ENCODE assay signal across 8 mouse cellular contexts in the genomic region with DNA sequence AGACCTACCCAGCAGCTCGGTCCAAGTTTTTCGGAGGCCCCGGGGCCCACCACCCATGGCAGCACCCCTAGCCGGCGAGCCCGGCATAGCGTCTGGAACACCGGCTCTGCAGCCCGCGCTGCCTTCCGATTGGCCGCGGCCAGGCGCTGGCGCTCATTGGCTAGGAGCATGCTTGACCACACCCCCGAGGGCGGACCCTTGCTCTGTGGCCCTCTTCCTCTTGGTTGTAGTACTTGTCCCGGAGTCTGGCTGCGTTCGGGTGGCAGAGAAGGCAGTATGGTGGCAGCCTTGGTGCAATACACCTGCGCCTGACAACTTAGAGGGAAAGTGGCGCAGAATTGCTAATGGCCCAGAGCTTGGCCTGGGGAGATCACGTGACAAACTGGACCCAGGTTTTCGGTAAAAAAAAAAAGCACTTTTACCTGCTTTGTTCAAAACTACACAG. TPM values are rescaled to one million over a fixed set of nuclear protein-coding genes. Genes with fewer than 3 reads are reported as not detected.
A peak's percentile ranks its signal among the peaks of the same experiment; 100 is the strongest.
DNase-seq lines count a peak whose midpoint lies in the region; ATAC-seq and TF ChIP-seq lines count a peak whose summit lies in the region.

Gene Fanca (minus strand): TSS at position 110 of the 445 bp plus-strand sequence.

- peak within 1 kb of the TSS; percentile 69 for H3K9ac ChIP-seq in heart, embryonic 15.5 days
- peak within 1 kb of the TSS; percentile 79 for H3K9ac ChIP-seq in liver, embryonic 14.5 days (replicated peaks)
- peak within 1 kb of the TSS; percentile 67 for H3K9ac ChIP-seq in neural tube, embryonic 11.5 days (ENCODE audit: low read length)
- H3K9ac ChIP-seq in stomach, postnatal 0 days (ENCODE audit: low read length): peak within 1 kb of the TSS; percentile 60

- H3K27ac ChIP-seq in forebrain, embryonic 10.5 days: peak within 1 kb of the TSS; percentile 91
- peak within 1 kb of the TSS; percentile 13; the same call in 1 of the 2 replicates for H3K27ac ChIP-seq in heart, embryonic 15.5 days
- H3K27ac ChIP-seq in liver, embryonic 14.5 days: peak within 1 kb of the TSS; percentile 39
- H3K27ac ChIP-seq in neural tube, embryonic 11.5 days (ENCODE audit: low read depth, low read length): no peak within 1 kb of the TSS
- no peak within 1 kb of the TSS for H3K27ac ChIP-seq in stomach, postnatal 0 days (replicated peaks)

- no peak for TF ChIP-seq EP300 in liver, embryonic 14.5 days (IDR thresholded peaks at IDR 0.05; ENCODE audit: low read depth)
- TF ChIP-seq EP300 in stomach, postnatal 0 days (optimal IDR thresholded peaks at IDR 0.05): no peak

- 1% methylated on average over 24 of the region's 24 CpGs for WGBS in forebrain, embryonic 10.5 days
- WGBS in heart, embryonic 15.5 days: 0% methylated on average over 24 of the region's 24 CpGs
- WGBS in liver, embryonic 14.5 days (ENCODE audit: insufficient replicate concordance): under 1% methylated on average over 24 of the region's 24 CpGs
- WGBS in neural tube, embryonic 11.5 days: under 1% methylated on average over 24 of the region's 24 CpGs
- WGBS in stomach, postnatal 0 days: under 1% methylated on average over 24 of the region's 24 CpGs

- H3K4me2 ChIP-seq in heart, embryonic 15.5 days: peak within 1 kb of the TSS; percentile 88
- peak within 1 kb of the TSS; percentile 92 for H3K4me2 ChIP-seq in liver, embryonic 14.5 days (ENCODE audit: low read depth)
- H3K4me2 ChIP-seq in neural tube, embryonic 11.5 days (ENCODE audit: low read depth): peak within 1 kb of the TSS; percentile 80
- H3K4me2 ChIP-seq in stomach, postnatal 0 days (replicated peaks; ENCODE audit: low read depth): peak within 1 kb of the TSS; percentile 92

- H3K4me1 ChIP-seq in forebrain, embryonic 10.5 days: peaks cover 22% of the 10 kb centered on the region
- peaks cover 19% of the 10 kb centered on the region for H3K4me1 ChIP-seq in heart, embryonic 15.5 days (replicated peaks)
- H3K4me1 ChIP-seq in liver, embryonic 14.5 days (replicated peaks; ENCODE audit: control insufficient read depth in 2 of 2, insufficient read depth in 2 of 2, low read length in 1 of 2): peaks cover 9 to 15% of the 10 kb centered on the region in 2 experiments
- peaks cover 13% of the 10 kb centered on the region for H3K4me1 ChIP-seq in neural tube, embryonic 11.5 days (ENCODE audit: control insufficient read depth, insufficient read depth, low read length)
- 0 out of 2 replicates have a peak, but pooled peaks cover 3% of the 10 kb centered on the region for H3K4me1 ChIP-seq in stomach, postnatal 0 days (replicated peaks; ENCODE audit: control insufficient read depth, insufficient read depth)

- DNase-seq in CD8-positive naive resting alpha-beta T cell, adult 2 months (ENCODE audit: low read depth in 2 of 2, low spot score in 2 of 2): peak; percentile 83 to 89
- DNase-seq in c-Kit-positive CD71-negative TER-119-negative erythroid progenitor cells, embryonic 14.5 days (ENCODE audit: low read depth): peak; percentile 95
- DNase-seq in forebrain, embryonic 10.5 days (ENCODE audit: extremely low spot score, low spot score): peak; percentile 97
- DNase-seq in kidney, postnatal 25 days: peak; percentile 98
- DNase-seq in liver, embryonic 14.5 days (ENCODE audit: low read depth in 3 of 3, low spot score in 3 of 3): peak; percentile 90 to 93 (median 92)
- DNase-seq in neural tube, embryonic 11.5 days (ENCODE audit: low spot score): peak; percentile 95
- DNase-seq in stomach, postnatal 0 days (ENCODE audit: low spot score): peak; percentile 98

- TF ChIP-seq CTCF in liver, embryonic 14.5 days (IDR thresholded peaks at IDR 0.05; ENCODE audit: low read depth): peak; percentile 65
- peak; percentile 47 for TF ChIP-seq CTCF in stomach, postnatal 0 days (IDR thresholded peaks at IDR 0.05; ENCODE audit: low read depth)

- H3K9me3 ChIP-seq in forebrain, embryonic 10.5 days: no peaks in the 10 kb centered on the region
- no peaks in the 10 kb centered on the region for H3K9me3 ChIP-seq in heart, embryonic 15.5 days (replicated peaks)
- H3K9me3 ChIP-seq in liver, embryonic 14.5 days (ENCODE audit: control insufficient read depth, low read length): no peaks in the 10 kb centered on the region
- no peaks in the 10 kb centered on the region for H3K9me3 ChIP-seq in neural tube, embryonic 11.5 days (ENCODE audit: control insufficient read depth, low read length)
- no peaks in the 10 kb centered on the region for H3K9me3 ChIP-seq in stomach, postnatal 0 days (ENCODE audit: control insufficient read depth, low read length)

- H3K4me3 ChIP-seq in forebrain, embryonic 10.5 days: peak within 1 kb of the TSS; percentile 83
- H3K4me3 ChIP-seq in heart, embryonic 15.5 days: peak within 1 kb of the TSS; percentile 67
- peak within 1 kb of the TSS; percentile 68 for H3K4me3 ChIP-seq in liver, embryonic 14.5 days (ENCODE audit: insufficient read depth in 1 of 2, low read depth in 2 of 2, low read length in 2 of 2)
- H3K4me3 ChIP-seq in neural tube, embryonic 11.5 days (ENCODE audit: low read depth, low read length): peak within 1 kb of the TSS; percentile 52
- peak within 1 kb of the TSS; percentile 55 for H3K4me3 ChIP-seq in stomach, postnatal 0 days (ENCODE audit: low read depth, low read length)

- H3K27me3 ChIP-seq in forebrain, embryonic 10.5 days (ENCODE audit: poor library complexity, severe bottlenecking): no peaks in the 10 kb centered on the region
- H3K27me3 ChIP-seq in heart, embryonic 15.5 days: no peaks in the 10 kb centered on the region
- H3K27me3 ChIP-seq in liver, embryonic 14.5 days (ENCODE audit: control insufficient read depth, insufficient read depth, low read length): no peaks in the 10 kb centered on the region
- H3K27me3 ChIP-seq in neural tube, embryonic 11.5 days (ENCODE audit: control insufficient read depth, insufficient read depth, low read length): no peaks in the 10 kb centered on the region
- H3K27me3 ChIP-seq in stomach, postnatal 0 days (ENCODE audit: control insufficient read depth, insufficient read depth, low read length): no peaks in the 10 kb centered on the region

- peaks cover 13% of the 10 kb centered on the region for H3K36me3 ChIP-seq in forebrain, embryonic 10.5 days (replicated peaks)
- H3K36me3 ChIP-seq in heart, embryonic 15.5 days: no peaks in the 10 kb centered on the region
- H3K36me3 ChIP-seq in liver, embryonic 14.5 days (replicated peaks; ENCODE audit: control insufficient read depth, insufficient read depth, low read depth): no peaks in the 10 kb centered on the region
- no peaks in the 10 kb centered on the region for H3K36me3 ChIP-seq in neural tube, embryonic 11.5 days (ENCODE audit: control insufficient read depth, insufficient read depth, low read length)
- H3K36me3 ChIP-seq in stomach, postnatal 0 days (ENCODE audit: control insufficient read depth, insufficient read depth, low read length): no peaks in the 10 kb centered on the region

- ATAC-seq in heart, embryonic 15.5 days (replicated peaks; ENCODE audit: insufficient number of reproducible peaks, insufficient read depth, low FRiP score, low read depth): peak; percentile 98
- peak; percentile 99 for ATAC-seq in liver, embryonic 14.5 days (ENCODE audit: insufficient read depth)
- ATAC-seq in neural tube, embryonic 11.5 days (ENCODE audit: insufficient read depth, low FRiP score, low TSS enrichment): peak; percentile 99
- peak; percentile 99 for ATAC-seq in stomach, postnatal 0 days (ENCODE audit: low FRiP score, low TSS enrichment)

RNA-seq across cellular contexts. Expression of gene Fanca, which starts in this region (rescaled TPM):
- polyA plus RNA-seq in forebrain, embryonic 10.5 days (2016; fragmentation: Nextera tagmentation; extraction: Ambion mirVana): 49.6 and 52.3 TPM in 2 replicates
- 14.5 and 17.0 TPM in 2 replicates for polyA plus RNA-seq in heart, embryonic 15.5 days (2015; fragmentation: Nextera tagmentation; extraction: Ambion mirVana)
- 22.8 and 24.6 TPM in 2 replicates for polyA plus RNA-seq in liver, embryonic 14.5 days (2012; rRNA removed)
- 17.3 and 19.4 TPM in 2 replicates for polyA plus RNA-seq in liver, embryonic 14.5 days (2014; fragmentation: Nextera tagmentation; extraction: Ambion mirVana)
- polyA plus RNA-seq in neural tube, embryonic 11.5 days (2014; fragmentation: Nextera tagmentation; extraction: Ambion mirVana): 31.3 and 36.7 TPM in 2 replicates
- 5.3 and 5.7 TPM in 2 replicates for polyA plus RNA-seq in stomach, postnatal 0 days (2015; fragmentation: Nextera tagmentation; extraction: Ambion mirVana)

Comparison
In these comparisons a context has a peak if more than half of its experiments do, and no peak if none do; other contexts are left out.
1. H3K27ac ChIP-seq: peak in forebrain, embryonic 10.5 days (single experiment), heart, embryonic 15.5 days (single experiment) and liver, embryonic 14.5 days (single experiment); none in neural tube, embryonic 11.5 days (single experiment) and stomach, postnatal 0 days (single experiment).
2. Peak in every context shown above with its lines, with median percentiles within 50 percentile points of each other: DNase-seq, H3K4me3 ChIP-seq, ATAC-seq, H3K4me2 ChIP-seq and H3K9ac ChIP-seq.